Mouse (Mus musculus): Measurements from ENCODE around the gene Gm7247. TPM values are rescaled to one million over a fixed set of nuclear protein-coding genes. Genes with fewer than 3 reads are reported as not detected.
"Not testable (repeated sequence)": the region's sequence is repeated elsewhere in the genome, so short reads cannot be mapped to it uniquely, and the experiment has no call there.

Gm7247 gene
- not detected for polyA plus RNA-seq (2017; shearing (Covaris generic))

DNA sequence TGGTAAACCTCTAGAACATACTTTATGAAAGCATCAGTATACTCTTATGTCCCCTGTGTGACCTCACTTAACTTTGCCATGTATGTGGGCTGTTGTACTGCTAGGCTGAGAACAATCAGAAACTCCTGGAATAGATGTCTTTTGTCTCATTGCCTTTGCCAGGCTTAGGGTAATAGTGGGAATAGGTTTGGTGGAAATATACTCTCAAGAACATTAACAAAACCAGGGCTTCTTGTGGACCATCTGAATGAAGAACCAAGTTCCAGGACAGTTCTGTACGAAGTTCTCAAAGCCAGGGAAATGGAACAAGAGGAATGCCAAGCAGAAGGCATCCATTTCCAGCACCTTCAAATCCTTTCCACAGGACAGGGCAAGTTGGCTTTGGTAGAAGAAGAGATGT, at the start of gene Gm7247:
TSS of gene Gm7247 (plus strand) at position 301 of the 400 bp plus-strand sequence.
- ATAC-seq: no peak

DNA sequence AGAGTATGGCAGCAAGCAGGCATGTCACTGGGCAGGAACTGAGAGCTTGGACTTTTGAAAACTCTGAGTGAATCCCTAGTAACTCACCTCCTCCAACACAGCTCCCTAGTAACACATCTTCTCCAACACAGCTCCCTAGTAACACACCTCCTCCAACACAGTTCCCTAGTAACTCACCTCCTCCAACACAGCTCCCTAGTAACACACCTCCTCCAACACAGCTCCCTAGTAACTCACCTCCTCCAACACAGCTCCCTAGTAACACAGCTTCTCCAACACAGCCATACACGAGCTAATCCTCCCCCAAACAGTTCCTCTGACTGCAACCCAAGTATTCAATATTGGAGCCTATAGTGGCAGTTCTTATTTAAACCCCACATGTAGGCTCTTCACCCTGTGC, 37.6 kb upstream of the Gm7247 start:
- no peak for ATAC-seq

DNA sequence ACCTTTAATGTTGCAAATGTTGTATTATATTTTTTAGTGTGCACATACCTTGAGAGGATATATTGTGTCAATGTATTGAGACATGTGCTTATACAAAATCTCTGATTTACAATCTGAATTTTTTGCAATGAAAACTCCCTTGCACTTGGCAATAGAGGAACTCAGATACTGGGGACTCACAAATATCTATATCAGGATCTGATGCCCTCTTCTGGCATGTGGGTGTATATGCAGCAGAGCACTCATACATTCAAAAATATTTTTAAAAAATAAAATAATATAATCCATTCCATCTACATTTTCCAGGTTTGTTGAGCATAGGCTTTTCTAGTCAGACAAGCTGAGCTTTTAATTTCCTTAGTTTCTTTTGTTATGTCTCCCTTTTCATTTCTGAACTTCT, 15.5 kb upstream of the Gm7247 start:
- no peak for ATAC-seq

DNA sequence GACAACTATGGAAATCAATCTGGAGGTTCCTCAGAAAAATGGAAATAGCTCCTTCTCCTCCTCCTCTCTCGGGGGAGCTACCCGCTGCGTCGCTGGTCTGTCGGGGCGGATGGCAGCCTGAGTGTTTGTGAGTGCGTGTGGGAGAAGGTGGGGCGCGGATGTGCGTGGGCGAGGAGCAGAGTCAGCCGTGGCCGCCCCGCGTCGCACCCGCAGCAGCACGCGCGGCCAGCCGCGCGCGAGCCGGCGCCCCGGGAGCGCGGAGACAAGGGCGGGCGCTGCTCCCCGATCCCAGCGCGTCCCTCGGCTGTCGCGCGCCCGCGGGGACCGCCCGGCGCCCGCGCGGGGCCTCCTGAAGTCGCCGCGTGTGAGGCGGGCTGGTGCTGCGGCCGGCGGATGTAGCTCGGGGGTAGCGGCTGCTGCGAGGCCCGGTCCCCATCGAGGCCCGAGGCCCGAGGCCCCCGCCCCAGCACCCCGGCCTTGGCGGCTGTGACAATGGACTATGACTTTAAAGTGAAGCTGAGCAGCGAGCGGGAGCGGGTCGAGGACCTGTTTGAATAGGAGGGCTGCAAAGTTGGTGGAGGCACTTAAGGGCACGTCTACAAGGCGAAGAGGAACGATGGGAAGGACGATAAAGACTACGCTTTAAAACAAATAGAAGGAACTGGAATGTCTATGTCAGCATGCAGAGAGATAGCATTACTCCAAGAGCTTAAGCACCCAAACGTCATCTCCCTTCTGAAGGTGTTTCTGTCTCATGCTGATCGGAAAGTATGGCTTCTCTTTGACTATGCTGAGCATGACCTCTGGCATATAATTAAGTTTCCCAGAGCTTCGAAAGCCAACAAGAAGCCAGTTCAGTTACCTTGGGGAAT, 3.2 kb upstream of the Gm7247 start:
- ATAC-seq: no peak

DNA sequence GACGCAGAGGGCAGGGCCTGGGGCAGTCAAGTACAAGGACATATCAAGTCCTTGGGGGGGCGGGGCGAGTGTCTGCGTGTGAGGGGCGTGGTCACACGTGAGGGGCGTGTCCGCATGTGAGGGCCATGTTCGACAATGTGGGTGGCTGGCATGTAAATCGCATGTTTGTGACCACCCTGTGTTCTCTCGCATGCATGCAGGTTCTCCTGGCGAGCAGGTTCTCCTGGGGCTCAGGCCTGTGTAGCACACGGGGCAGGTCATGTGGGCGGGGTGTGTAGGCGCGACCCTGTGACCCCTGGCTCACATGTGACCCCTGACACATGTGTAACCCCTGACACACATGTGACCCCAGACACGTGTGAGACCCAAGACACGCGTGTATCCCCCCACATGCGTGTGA, 21.2 kb downstream of the Gm7247 start:
- no peak for ATAC-seq

DNA sequence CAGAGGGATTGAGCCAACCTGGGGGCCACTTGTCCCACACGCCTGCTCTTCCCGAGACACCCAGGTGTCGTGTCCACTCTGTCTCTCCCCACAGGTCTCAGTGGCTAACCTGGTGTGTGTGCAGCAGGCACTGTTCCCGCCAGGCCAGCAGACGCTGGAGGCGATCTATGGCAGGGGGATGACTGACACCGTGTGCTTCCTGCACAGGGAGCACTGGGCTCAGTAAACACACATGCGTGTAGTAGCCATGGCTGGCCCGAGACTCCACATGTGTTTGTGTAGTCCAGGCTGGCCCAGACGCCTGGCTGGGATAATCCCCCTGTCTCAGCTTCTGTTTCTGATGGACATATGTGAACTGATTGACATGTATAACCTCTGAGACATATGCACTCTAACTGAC, 22.8 kb downstream of the Gm7247 start:
- no peak for ATAC-seq

DNA sequence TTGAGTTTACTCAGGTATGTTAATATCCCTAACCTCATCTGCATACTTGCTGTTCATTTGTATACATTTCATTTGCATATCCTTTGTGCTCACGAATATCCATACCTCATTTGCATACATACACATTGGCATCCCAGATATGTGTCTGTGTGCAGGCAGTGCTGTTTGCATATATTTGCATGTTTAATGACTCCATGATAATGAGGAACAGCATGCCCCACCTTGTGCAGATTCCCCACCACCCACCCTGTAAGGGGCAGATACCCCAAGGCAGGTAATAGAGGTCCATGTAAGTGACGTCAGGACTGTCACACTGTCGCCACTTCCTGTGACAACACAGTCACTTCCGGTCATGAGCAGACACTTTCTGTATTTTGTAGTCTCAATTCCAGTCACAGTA, 24.2 kb downstream of the Gm7247 start:
- ATAC-seq: peak; percentile 38

DNA sequence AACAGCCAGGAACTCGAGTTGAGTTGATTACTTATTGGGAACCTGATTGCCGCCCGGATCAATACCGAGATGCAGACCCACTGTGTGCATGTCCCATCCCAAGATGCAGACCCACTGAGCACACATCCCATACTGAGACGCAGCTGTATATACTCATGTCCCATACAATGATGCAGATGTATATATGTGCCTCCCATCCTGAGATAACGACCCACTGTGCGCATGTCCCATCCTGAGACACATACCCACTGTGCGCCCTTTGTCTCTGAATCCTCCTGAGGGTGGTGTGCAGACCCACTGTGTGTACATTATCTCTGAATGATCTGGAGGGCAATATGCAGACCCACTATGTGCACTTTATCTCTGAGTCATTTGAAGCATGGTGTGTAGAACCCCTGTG, 26.2 kb downstream of the Gm7247 start:
- ATAC-seq: no peak

DNA sequence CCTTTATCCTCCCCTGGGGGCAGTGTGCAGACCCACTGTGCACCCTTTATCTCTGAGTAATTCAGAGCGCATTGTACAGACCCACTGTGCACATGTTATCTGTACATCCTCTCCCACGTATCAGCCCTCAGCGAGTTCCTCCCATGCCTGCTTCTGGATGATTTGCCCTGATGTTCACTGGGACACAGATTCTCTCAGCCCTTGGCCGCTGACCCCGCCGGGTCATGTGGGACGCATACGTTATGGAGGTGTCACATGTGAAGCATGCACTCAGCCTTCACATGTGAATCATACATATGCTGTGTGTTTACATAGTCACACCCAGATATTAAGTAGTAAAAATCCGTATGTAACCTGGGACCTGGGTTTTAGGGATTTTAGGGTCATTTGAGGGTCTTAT, 26.7 kb downstream of the Gm7247 start:
- no peak for ATAC-seq

DNA sequence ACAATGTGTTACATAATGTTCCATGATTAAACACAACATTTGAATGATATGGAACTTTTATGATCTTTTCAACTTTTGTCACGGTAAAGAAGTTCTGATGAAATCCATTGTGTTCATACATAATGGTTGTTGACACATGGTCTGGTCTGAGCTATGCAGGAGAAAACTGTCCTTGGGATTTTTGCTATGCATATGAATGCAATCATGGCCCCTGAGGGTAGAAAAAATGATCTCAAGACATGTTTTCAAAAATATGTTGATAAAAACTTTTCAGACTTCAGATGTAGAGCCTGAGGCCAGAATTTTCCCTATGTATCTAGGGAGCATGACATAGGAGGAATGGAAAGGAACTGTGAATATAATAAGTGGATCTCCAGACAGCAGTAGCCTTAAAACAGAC, 49.0 kb downstream of the Gm7247 start, which contains the start of gene Vmn2r88:
TSS of gene Vmn2r88 (plus strand) at position 301 of the 400 bp plus-strand sequence.
- ATAC-seq: no peak

DNA sequence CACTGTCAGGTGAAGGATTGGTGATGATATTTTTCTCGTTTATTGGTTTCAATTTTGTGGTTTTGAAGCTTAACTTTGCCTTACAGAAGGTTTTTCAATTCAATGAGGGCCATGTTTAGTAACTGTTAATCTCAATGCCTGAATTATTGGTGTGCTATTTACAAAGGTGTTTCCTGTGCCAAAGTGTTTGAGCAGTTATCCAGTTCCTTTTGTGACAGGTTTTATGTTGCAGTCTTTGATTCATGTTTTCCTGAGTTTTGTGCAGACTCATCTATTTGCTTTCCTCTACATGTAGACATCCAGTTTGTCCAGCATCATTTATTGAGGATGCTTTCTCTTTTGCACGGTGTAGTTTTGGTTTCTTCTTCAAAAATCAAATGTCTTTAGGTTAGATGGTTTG, 62.3 kb downstream of the Gm7247 start:
- ATAC-seq: no peak

DNA sequence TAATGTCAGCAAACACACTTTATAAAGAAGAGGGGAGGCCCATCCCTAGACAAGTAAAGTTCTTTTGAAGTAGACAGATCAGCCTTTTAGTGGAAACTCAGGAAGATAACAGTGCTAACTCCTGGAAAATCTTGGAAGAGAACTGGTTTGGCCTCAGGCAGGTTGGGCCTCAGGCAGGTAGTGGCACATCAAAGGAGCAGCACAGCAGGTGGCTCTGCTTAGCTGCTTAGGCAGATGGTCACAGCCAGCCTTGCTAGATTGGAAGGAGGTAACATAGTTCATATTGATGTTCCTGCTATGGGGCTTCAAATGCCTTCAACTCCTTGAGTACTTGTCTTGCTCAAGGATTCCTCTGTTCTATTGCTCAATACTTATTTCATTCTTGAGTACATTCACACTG, 68.6 kb downstream of the Gm7247 start:
- ATAC-seq: not testable (repeated sequence)

DNA sequence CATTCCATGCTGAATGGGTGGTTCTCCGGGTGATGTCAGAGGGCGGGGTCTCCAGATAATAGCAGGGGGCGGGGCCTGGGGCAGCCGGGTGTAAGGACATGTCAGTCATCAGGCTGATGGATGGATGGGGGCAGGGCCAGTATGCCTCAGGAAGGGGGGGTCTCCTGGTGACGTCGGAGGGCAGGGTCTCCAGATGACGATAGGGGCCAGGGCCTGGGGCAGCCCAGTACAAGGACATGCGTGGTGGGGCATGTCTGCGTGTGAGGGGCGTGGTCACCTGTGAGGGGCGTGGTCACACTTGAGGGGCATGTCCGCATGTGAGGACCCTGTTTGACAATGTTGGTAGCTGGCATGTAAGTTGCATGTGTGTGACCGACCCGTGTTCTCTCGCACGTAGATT, 73.0 kb downstream of the Gm7247 start:
- no peak for ATAC-seq

DNA sequence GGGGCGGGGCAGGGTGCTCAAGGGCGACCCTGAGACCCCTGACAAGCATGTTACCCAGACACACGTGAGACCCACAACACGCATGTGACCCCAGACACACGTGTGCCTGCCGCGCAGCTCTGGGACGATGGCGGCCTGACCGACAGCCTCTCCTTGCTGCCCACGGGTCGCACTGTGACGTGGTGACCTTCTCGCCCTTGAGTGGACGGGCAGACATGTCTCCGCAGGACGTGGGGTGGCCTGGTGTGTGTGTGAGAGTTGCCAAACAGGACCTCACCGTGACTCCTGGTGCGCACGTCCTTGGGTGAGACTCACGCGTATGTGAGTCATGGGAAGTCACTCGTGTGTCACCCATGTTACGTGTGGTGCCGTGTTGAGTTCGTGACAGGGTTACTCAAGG, 73.5 kb downstream of the Gm7247 start:
- no peak for ATAC-seq

DNA sequence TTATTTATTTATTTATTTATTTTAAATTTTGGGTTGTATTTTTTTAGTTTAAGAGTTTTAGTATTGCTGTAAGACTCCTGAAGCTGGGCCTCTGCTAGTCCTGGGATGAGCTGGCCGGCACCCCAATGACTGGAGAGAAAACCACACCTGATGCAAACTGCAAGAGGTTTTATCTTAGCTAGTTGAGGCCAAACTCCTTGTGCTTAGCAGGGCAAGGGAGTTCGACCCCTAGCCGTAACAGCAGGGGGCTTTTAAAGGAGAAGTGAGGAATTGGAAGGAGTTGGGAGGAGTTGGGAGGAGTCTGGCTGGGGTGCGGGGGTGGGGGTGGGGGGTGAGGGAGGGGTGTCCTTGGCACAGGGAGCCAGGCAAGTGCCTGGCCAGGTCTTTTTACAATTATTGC, 77.4 kb downstream of the Gm7247 start:
- ATAC-seq: no peak

DNA sequence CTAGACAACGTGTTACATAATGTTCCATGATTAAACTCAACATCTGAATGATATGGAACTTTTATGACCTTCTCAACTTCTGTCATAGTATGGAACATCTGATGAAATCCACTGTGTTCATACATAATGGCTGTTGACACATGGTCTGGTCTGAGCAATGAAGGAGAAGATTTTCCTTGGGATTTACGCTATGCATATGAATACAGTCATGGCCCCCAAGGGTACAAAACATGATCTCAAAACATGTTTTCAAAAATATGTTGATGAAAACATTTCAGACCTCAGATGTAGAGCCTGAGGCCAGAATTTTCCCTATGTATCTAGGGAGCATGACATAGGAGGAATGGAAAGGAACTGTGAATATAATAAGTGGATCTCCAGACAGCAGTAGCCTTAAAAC, 90.0 kb downstream of the Gm7247 start, which contains the start of gene Vmn2r89:
TSS of gene Vmn2r89 (plus strand) at position 301 of the 400 bp plus-strand sequence.
- ATAC-seq: not testable (repeated sequence)

DNA sequence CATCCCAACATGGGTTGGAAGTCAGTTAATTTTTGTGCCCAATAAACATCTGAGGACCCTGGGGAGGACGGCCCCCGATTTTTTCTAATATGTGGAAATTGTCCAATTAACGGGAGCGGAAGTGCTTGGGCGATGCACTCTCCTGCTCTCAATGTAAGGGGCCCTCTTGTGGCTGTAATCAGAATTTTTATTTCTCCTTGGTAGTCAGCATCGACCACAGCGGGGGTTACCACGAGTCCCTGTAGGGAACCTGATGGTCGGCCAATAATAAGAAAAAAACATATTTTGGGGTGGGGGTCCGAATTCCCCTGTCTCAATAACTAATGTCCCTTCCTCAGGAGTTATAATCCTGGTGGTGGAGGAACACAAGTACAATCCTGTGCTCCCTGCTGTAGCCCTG, 118.7 kb downstream of the Gm7247 start:
- not testable (repeated sequence) for ATAC-seq

DNA sequence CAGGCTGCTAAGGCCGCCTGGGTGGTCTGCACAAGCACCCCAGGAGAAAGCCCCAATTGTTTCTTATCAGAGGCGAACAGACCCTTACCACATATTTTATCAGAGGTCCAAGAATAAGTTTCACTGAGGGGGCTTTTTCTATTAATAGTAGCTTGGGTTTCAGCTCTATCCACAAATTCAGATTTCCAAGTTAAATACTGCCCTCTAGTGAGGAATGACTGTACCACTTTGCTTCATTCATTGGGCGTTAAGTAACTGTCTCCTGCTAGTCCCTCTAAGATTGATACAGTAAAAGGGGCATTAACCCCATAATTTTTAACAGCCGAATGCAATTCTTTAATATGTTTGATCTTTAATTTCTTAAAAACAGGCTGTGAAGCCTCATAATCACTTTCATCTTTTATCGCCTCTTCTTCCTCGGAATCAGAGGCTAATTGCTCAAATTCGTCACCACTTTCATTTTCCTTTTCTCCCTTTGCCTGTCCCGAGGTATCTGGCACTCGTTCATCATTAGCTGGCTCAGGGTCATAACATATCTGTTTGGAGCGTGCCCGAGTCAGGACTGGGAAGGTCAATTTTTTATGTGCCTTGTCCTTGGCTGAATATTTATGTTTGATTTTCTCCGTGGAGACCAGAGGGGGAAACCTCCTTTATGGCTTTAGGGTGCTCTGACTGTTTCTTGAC, 119.9 kb downstream of the Gm7247 start:
- not testable (repeated sequence) for ATAC-seq

DNA sequence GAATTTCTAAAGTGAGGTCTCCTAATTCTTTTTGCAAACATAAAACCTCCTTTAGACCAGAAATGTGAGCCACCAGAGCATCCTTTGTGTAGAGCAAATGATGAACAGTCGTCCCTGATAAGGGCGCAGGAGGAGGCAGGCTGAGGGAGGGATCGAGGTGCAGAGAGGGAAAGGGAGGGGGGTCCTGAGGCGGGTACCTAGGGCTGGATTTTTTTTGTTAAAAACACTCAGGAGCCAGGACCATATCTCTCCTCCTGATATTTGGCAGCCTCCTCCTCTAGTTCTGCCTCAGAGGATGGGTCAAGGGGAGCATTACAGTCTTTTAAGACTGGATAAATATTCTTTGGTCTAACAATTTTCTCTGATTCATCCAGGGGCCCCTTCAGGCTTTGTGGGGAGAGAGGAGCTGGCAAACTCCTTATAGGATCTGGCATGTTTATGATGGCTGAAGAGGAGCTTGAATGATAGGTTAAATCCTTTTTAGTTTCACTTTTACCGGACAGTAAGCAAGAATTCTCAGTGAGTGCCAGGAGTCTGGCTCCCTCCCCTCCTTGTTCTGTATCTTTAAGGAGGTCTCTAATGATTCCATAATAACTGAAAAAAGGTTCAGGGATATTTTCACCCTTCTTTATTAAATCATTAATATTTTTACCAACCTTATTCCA, 120.6 kb downstream of the Gm7247 start:
- no peak for ATAC-seq

DNA sequence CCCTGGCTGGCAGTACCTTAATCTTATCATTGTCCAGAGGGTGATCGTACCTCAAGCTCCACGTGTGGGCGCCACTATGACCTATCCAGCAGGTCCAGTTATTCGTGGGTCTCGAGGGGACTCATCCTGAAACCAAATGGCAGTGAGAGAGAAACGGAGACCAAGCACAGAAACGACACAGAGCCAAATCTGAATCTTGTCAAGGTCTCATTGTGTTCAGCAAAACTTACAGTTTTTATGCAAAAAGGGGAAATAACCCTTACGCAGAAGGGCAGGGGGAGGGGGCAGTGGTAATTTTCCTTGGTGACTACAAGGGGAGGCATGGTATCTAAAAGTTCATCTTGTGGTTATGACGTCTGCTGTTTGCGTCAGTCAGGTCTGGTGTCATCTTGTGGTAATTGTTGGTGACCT, 121.4 kb downstream of the Gm7247 start:
- ATAC-seq: not testable (repeated sequence)

DNA sequence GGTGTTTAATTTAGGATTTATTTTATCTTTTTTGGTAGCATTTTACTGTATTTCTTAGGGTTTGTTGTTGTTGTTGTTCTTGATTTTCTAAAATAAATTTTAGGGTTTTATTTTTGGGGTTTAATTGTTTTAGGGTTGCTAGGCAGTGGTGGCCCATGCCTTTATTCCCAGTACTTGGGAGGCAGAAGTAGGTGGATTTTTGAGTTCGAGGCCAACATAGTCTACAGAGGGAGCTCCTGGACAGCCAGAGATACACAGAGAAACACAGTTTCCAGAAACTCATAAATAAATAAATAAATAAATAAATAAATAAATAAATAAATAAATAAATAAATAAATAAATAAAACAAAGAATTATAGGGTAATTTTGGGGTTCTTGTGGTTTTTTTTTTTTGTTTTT, 122.1 kb downstream of the Gm7247 start:
- no peak for ATAC-seq

DNA sequence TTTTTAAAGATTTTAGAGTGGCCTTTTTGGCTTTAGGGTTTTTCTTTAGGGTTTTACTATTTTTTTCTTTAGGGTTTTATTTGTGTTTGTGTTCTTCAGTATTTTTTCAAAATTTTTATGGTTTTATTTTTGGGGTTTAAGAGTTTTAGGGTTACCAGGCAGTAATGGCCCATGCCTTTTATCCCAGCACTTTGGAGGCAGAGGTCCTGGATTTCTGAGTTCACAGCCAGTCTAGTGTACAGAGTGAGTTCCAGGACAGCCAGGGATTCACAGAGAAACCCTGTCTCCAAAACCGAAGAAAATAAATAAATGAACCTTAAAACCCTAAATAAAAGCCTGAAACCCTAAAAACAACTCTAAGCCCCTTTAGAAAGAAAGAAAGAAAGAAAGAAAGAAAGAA, 124.6 kb downstream of the Gm7247 start:
- no peak for ATAC-seq

DNA sequence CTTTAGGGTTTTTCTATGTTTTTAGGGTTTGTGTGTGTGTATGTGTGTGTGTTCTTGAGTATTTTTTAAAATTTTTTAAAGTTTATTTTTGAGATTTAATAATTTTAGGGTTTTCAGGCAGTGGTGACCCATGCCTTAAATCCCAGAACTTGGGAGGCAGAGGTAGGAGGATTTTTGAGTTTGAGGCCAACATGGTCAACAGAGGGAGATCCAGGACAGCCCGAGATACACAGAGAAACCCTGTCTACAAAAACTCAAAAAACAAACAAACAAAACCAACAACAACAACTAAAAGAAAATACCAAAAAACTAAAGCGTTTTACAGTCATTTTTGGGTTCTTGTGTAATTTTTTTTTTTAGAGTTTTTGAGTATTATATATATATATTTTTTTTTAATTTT, 134.2 kb downstream of the Gm7247 start:
- no peak for ATAC-seq

Measured in inflammation-experienced regulatory T-cells, adult 6 months (primary cell).